Mouse (Mus musculus): ENCODE measurements around the gene Ablim1. TPM values are rescaled to one million over a fixed set of nuclear protein-coding genes. Genes with fewer than 3 reads are reported as not detected.
A peak's percentile ranks its signal among the peaks of the same experiment; 100 is the strongest.

Ablim1 gene
- 76.9 and 78.5 TPM in 2 replicates for total RNA-seq (2014; rRNA removed)
- 46.2 and 47.8 TPM in 2 replicates for polyA plus RNA-seq (2015; fragmentation: Nextera tagmentation; extraction: Ambion mirVana)

- Histone ChIP-seq H3K27ac (ENCODE audit: low read depth, low read length) (peak within 1 kb of the TSS; percentile 90), H3K9me3 (ENCODE audit: low read length) (no peaks in the 10 kb centered on the region), H3K4me2 (ENCODE audit: low read depth) (peak within 1 kb of the TSS; percentile 93), H3K9ac (peak within 1 kb of the TSS; percentile 75), H3K36me3 (ENCODE audit: insufficient read depth) (no peaks in the 10 kb centered on the region), H3K4me1 (ENCODE audit: insufficient read depth) (no peaks in the 10 kb centered on the region; the same call in 1 of the 2 replicates), H3K27me3 (ENCODE audit: insufficient read depth, low read length) (no peaks in the 10 kb centered on the region), H3K4me3 (ENCODE audit: low read depth, low read length) (peak within 1 kb of the TSS; percentile 62)
- ATAC-seq (peak; percentile 88), DNase-seq (peak; percentile 63)
- peak; percentile 47 for TF ChIP-seq CTCF (IDR thresholded peaks at IDR 0.05; ENCODE audit: low read depth)
- WGBS: 2% methylated on average over 50 of the region's 52 CpGs
Measured at GRCm38 (mm10) chr19:57314346-57315012, at the start of gene Ablim1. Gene Ablim1, minus strand, starts transcription at chr19:57314919.

GRCm38 (mm10) chr19:57363538-57363937 is 48.8 kb upstream of the Ablim1 start:
- no peak overlapping the region for H3K9ac ChIP-seq
- ATAC-seq (no peak), DNase-seq (no peak)
- H3K27ac ChIP-seq (ENCODE audit: low read depth, low read length): no peak overlapping the region
- WGBS: 89% methylated on average over 7 of the region's 7 CpGs
- no peaks in the 10 kb centered on the region for H3K27me3 ChIP-seq (ENCODE audit: insufficient read depth, low read length)
- no peaks in the 10 kb centered on the region for H3K9me3 ChIP-seq (ENCODE audit: low read length)
- H3K4me1 ChIP-seq (ENCODE audit: insufficient read depth): peaks cover 46% of the 10 kb centered on the region
- H3K36me3 ChIP-seq (ENCODE audit: insufficient read depth): no peaks in the 10 kb centered on the region
- H3K4me2 ChIP-seq (ENCODE audit: low read depth): peak overlapping the region; percentile 63; the same call in 1 of the 2 replicates
- TF ChIP-seq CTCF (IDR thresholded peaks at IDR 0.05; ENCODE audit: low read depth): no peak
- no peak overlapping the region for H3K4me3 ChIP-seq (ENCODE audit: low read depth, low read length)

- Histone ChIP-seq H3K4me2 (ENCODE audit: low read depth) (peak overlapping the region; percentile 63), H3K9ac (peak overlapping the region; percentile 10; the same call in 1 of the 2 replicates), H3K4me3 (ENCODE audit: low read depth, low read length) (0 out of 2 replicates have a peak overlapping the region, but pooled peaks have one; percentile 74), H3K27me3 (ENCODE audit: insufficient read depth, low read length) (no peaks in the 10 kb centered on the region), H3K4me1 (ENCODE audit: insufficient read depth) (peaks cover 46% of the 10 kb centered on the region), H3K36me3 (ENCODE audit: insufficient read depth) (no peaks in the 10 kb centered on the region), H3K9me3 (ENCODE audit: low read length) (no peaks in the 10 kb centered on the region), H3K27ac (ENCODE audit: low read depth, low read length) (no peak overlapping the region)
- 35% methylated on average over 7 of the region's 7 CpGs for WGBS
- ATAC-seq: no peak
- no peak for TF ChIP-seq CTCF (IDR thresholded peaks at IDR 0.05; ENCODE audit: low read depth)
- no peak for DNase-seq
Measured at GRCm38 (mm10) chr19:57363076-57363475, 48.4 kb upstream of the Ablim1 start.

- Histone ChIP-seq H3K4me1 (ENCODE audit: insufficient read depth) (peaks cover 42% of the 10 kb centered on the region), H3K27ac (ENCODE audit: low read depth, low read length) (no peak overlapping the region), H3K27me3 (ENCODE audit: insufficient read depth, low read length) (no peaks in the 10 kb centered on the region), H3K4me3 (ENCODE audit: low read depth, low read length) (peak overlapping the region; percentile 74), H3K9ac (peak overlapping the region; percentile 10), H3K9me3 (ENCODE audit: low read length) (no peaks in the 10 kb centered on the region), H3K4me2 (ENCODE audit: low read depth) (peak overlapping the region; percentile 63), H3K36me3 (ENCODE audit: insufficient read depth) (no peaks in the 10 kb centered on the region)
- DNase-seq (no peak), ATAC-seq (no peak)
- WGBS: 43% methylated on average over 5 of the region's 5 CpGs
- no peak for TF ChIP-seq CTCF (IDR thresholded peaks at IDR 0.05; ENCODE audit: low read depth)
Measured at GRCm38 (mm10) chr19:57362586-57362985, 47.9 kb upstream of the Ablim1 start.

GRCm38 (mm10) chr19:57361939-57362307 is 47.2 kb upstream of the Ablim1 start:
- TF ChIP-seq CTCF (IDR thresholded peaks at IDR 0.05; ENCODE audit: low read depth): no peak

GRCm38 (mm10) chr19:57361131-57361938 is 46.6 kb upstream of the Ablim1 start:
- Histone ChIP-seq H3K4me3 (ENCODE audit: low read depth, low read length) (peak overlapping the region; percentile 74), H3K27me3 (ENCODE audit: insufficient read depth, low read length) (no peaks in the 10 kb centered on the region), H3K4me2 (ENCODE audit: low read depth) (peak overlapping the region; percentile 63), H3K27ac (ENCODE audit: low read depth, low read length) (peak overlapping the region; percentile 96), H3K9me3 (ENCODE audit: low read length) (no peaks in the 10 kb centered on the region), H3K4me1 (ENCODE audit: insufficient read depth) (peaks cover 36% of the 10 kb centered on the region), H3K36me3 (ENCODE audit: insufficient read depth) (no peaks in the 10 kb centered on the region), H3K9ac (peak overlapping the region; percentile 88)
- TF ChIP-seq CTCF (IDR thresholded peaks at IDR 0.05; ENCODE audit: low read depth): no peak
- DNase-seq: peak; percentile 59
- WGBS: under 1% methylated on average over 78 of the region's 78 CpGs
- ATAC-seq: peak; percentile 2

More at GRCm38 (mm10) chr19:57361939-57362307, 47.2 kb upstream of the Ablim1 start:
- Histone ChIP-seq H3K36me3 (ENCODE audit: insufficient read depth) (no peaks in the 10 kb centered on the region), H3K4me2 (ENCODE audit: low read depth) (peak overlapping the region; percentile 63), H3K9me3 (ENCODE audit: low read length) (no peaks in the 10 kb centered on the region), H3K27ac (ENCODE audit: low read depth, low read length) (peak overlapping the region; percentile 96; the same call in 1 of the 2 replicates), H3K4me3 (ENCODE audit: low read depth, low read length) (peak overlapping the region; percentile 74), H3K27me3 (ENCODE audit: insufficient read depth, low read length) (no peaks in the 10 kb centered on the region), H3K9ac (peak overlapping the region; percentile 88), H3K4me1 (ENCODE audit: insufficient read depth) (peaks cover 36% of the 10 kb centered on the region)
- WGBS: 8% methylated on average over 3 of the region's 3 CpGs
- no peak for DNase-seq
- no peak for ATAC-seq

All from forebrain, postnatal 0 days (tissue).